Mouse (Mus musculus): ENCODE data around the gene Lpp. TPM values are rescaled to one million over a fixed set of nuclear protein-coding genes. Genes with fewer than 3 reads are reported as not detected.

Lpp gene
- polyA plus RNA-seq, 1 experiment from 2014 or later, result 12.2 TPM

DNA sequence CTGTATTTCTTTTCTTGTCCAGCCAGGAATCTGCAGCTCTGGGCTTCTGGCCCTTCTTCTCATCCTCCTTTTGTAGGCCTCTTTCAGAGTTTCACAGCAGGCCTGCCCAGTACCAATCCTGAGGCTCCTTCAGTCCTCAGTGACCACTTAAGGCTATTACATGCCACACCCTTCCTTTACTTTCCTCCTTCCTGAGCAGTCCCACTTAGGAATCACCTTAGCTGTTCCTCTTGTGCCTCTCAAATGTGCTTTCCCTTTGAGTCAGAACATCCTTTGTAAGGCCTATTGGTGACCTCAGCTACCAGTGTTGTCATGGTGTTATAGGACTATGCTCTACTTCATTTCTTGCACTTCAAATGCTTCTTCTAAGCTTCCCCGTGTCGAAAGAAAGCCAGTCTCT lies 342.4 kb downstream of the Lpp start:
- H3K27me3 ChIP-seq (replicated peaks; ENCODE audit: control insufficient read depth, insufficient read depth, low read length), result no peaks in the 10 kb centered on the region

DNA sequence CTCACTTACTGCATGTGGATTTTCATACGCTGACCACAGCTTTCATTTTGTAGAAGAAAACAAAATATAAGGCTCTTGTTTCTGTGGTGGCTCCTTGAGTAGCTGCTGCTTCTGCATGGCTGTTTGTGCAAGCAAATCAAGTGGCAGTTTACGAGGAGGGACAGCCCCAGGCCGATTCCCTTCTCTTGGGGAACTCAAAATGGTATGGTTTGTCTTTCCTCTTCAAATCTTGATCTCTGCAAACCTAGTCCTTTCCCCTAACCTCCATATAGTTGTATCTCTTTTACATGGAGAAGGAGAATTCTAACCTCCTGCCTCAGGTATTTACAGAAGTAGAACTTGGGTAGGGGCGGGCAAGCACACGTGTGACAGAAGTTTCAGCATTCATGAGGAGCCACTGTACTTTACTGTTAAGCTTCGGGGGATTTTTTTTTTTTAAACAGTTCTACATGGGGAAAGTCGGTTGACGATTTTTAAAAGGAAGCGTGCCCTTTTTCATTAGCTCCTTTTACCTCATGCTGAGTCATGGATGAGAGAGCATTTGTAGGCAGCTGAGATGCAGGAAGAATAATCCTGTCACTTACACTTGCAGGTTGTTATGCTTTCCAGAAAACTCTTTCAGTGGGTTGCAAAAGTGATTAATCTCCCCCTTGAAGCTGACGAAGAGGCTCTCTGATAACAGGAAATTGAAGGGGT lies 344.2 kb downstream of the Lpp start:
- Histone ChIP-seq H3K4me1 (replicated peaks; ENCODE audit: control insufficient read depth, insufficient read depth, low read length) (0 out of 2 replicates have a peak, but pooled peaks cover 3% of the 10 kb centered on the region), H3K4me3 (replicated peaks; ENCODE audit: low read length) (no peak overlapping the region), H3K4me2 (ENCODE audit: low read length) (no peak overlapping the region), H3K36me3 (ENCODE audit: control insufficient read depth, insufficient read depth) (no peaks in the 10 kb centered on the region), H3K9me3 (ENCODE audit: control insufficient read depth, low read length) (no peaks in the 10 kb centered on the region), H3K27ac (ENCODE audit: low read length) (no peak overlapping the region), H3K9ac (replicated peaks; ENCODE audit: low read depth, low read length) (no peak overlapping the region), H3K27me3 (replicated peaks; ENCODE audit: control insufficient read depth, insufficient read depth, low read length) (no peaks in the 10 kb centered on the region)
- WGBS, result 40% methylated on average over 10 of the region's 10 CpGs
- ATAC-seq, result no peak

More for the DNA sequence above, 342.4 kb downstream of the Lpp start:
- WGBS, result 90% methylated on average over 2 of the region's 2 CpGs
- Histone ChIP-seq H3K4me2 (ENCODE audit: low read length) (no peak overlapping the region), H3K4me1 (replicated peaks; ENCODE audit: control insufficient read depth, insufficient read depth, low read length) (0 out of 2 replicates have a peak, but pooled peaks cover 3% of the 10 kb centered on the region), H3K36me3 (ENCODE audit: control insufficient read depth, insufficient read depth) (no peaks in the 10 kb centered on the region), H3K9me3 (ENCODE audit: control insufficient read depth, low read length) (no peaks in the 10 kb centered on the region), H3K4me3 (replicated peaks; ENCODE audit: low read length) (no peak overlapping the region), H3K9ac (replicated peaks; ENCODE audit: low read depth, low read length) (no peak overlapping the region), H3K27ac (ENCODE audit: low read length) (no peak overlapping the region)
- no peak for ATAC-seq

DNA sequence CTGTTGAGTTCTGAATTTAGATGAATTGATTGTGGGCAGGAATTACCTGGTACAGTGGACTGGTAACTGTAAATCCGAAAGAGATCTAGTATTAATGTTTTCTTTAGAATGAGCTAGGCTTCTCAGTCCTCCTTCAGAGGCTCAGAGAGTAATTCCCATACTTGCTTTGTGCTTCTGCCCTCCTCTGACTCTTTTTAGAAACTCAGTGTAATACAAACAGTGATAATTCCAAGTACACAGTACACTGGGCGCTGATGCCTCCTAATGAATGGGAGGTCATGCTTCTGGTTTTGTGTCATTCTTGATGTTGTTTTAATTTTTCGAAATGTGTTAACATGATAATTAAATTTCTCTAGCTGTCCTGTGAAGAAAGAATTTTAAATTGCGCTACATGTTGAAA lies 347.4 kb downstream of the Lpp start:
- no peak overlapping the region for H3K4me2 ChIP-seq (ENCODE audit: low read length)
- no peaks in the 10 kb centered on the region for H3K36me3 ChIP-seq (ENCODE audit: control insufficient read depth, insufficient read depth)
- no peak for ATAC-seq
- WGBS, result 73% methylated on average over 4 of the region's 4 CpGs
- H3K27ac ChIP-seq (ENCODE audit: low read length), result no peak overlapping the region
- no peaks in the 10 kb centered on the region for H3K9me3 ChIP-seq (ENCODE audit: control insufficient read depth, low read length)
- H3K27me3 ChIP-seq (replicated peaks; ENCODE audit: control insufficient read depth, insufficient read depth, low read length), result no peaks in the 10 kb centered on the region
- no peak overlapping the region for H3K4me3 ChIP-seq (replicated peaks; ENCODE audit: low read length)
- no peak overlapping the region for H3K9ac ChIP-seq (replicated peaks; ENCODE audit: low read depth, low read length)
- H3K4me1 ChIP-seq (replicated peaks; ENCODE audit: control insufficient read depth, insufficient read depth, low read length), result 0 out of 2 replicates have a peak, but pooled peaks cover 3% of the 10 kb centered on the region

DNA sequence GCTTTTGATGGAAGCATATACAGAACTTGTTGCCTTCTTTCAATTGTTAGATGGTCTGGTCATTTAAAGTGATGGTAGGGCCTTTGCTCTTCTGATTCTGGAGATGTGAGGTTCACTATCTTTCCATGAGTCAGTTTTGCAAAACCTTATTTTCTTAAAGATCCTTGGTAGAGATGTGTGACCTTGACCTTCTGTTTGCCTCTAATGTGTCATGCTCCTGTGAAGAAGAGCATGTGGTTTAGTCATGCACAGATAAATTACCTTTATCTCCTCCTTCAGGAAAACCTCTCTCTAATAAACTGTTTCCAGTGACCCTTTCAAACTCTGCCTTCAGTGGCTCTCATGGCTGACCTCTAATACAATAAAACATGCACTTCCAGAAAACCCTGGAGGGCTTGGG lies 356.5 kb downstream of the Lpp start:
- Histone ChIP-seq H3K9me3 (ENCODE audit: control insufficient read depth, low read length) (no peaks in the 10 kb centered on the region), H3K27ac (ENCODE audit: low read length) (no peak overlapping the region)
- no peak for ATAC-seq

DNA sequence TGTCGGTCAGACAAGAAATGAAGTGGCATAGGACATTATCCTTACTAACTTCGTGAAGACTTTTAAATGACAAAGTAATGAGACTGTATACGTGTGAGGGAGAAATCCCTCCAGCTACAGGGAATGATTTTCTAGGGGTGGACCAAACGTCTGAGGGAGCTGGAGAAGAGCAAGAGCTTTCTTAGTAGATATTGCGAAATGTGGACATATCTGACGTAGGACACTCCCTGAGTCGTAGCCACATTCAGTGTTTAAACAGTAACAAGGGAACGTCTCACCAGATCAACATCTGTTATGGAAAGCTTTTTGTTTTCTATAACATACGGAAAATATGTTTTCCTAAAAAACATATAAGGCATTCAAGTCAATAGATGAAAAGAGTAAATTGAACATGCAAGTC lies 362.8 kb downstream of the Lpp start:
- H3K4me2 ChIP-seq (ENCODE audit: low read length), result no peak overlapping the region
- H3K4me1 ChIP-seq (replicated peaks; ENCODE audit: control insufficient read depth, insufficient read depth, low read length), result no peaks in the 10 kb centered on the region
- WGBS, result 93% methylated on average over 9 of the region's 9 CpGs
- no peak for ATAC-seq
- no peak overlapping the region for H3K27ac ChIP-seq (ENCODE audit: low read length)
- no peak overlapping the region for H3K4me3 ChIP-seq (replicated peaks; ENCODE audit: low read length)
- H3K27me3 ChIP-seq (replicated peaks; ENCODE audit: control insufficient read depth, insufficient read depth, low read length), result no peaks in the 10 kb centered on the region
- no peaks in the 10 kb centered on the region for H3K9me3 ChIP-seq (ENCODE audit: control insufficient read depth, low read length)
- H3K9ac ChIP-seq (replicated peaks; ENCODE audit: low read depth, low read length), result no peak overlapping the region
- H3K36me3 ChIP-seq (ENCODE audit: control insufficient read depth, insufficient read depth), result no peaks in the 10 kb centered on the region

More for the DNA sequence above, 356.5 kb downstream of the Lpp start:
- Histone ChIP-seq H3K4me1 (replicated peaks; ENCODE audit: control insufficient read depth, insufficient read depth, low read length) (no peaks in the 10 kb centered on the region), H3K4me2 (ENCODE audit: low read length) (no peak overlapping the region), H3K27me3 (replicated peaks; ENCODE audit: control insufficient read depth, insufficient read depth, low read length) (no peaks in the 10 kb centered on the region), H3K36me3 (ENCODE audit: control insufficient read depth, insufficient read depth) (no peaks in the 10 kb centered on the region), H3K4me3 (replicated peaks; ENCODE audit: low read length) (no peak overlapping the region), H3K9ac (replicated peaks; ENCODE audit: low read depth, low read length) (no peak overlapping the region)

DNA sequence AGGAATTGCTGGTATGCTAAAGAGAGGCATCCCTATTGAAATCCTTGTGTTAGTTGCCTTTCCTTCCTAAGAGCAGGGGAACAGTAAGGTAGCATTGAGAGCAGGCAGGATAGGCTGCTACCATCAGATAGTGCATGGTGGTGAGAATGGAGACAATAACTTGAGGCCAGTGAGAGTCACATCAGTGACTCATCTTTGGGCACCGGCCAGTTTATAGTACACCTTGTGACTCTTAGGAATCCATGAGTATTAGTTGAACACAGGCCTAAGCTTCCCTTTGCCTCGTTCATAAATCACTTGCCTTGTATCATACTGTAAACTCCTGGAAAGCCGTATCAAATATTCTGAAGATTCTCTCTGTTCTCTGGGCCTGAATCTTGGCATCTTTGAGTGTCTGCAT lies 372.7 kb downstream of the Lpp start:
- Histone ChIP-seq H3K36me3 (ENCODE audit: control insufficient read depth, insufficient read depth) (no peaks in the 10 kb centered on the region), H3K9ac (replicated peaks; ENCODE audit: low read depth, low read length) (no peak overlapping the region), H3K4me3 (replicated peaks; ENCODE audit: low read length) (no peak overlapping the region), H3K4me2 (ENCODE audit: low read length) (no peak overlapping the region), H3K9me3 (ENCODE audit: control insufficient read depth, low read length) (no peaks in the 10 kb centered on the region), H3K27ac (ENCODE audit: low read length) (no peak overlapping the region), H3K4me1 (replicated peaks; ENCODE audit: control insufficient read depth, insufficient read depth, low read length) (no peaks in the 10 kb centered on the region), H3K27me3 (replicated peaks; ENCODE audit: control insufficient read depth, insufficient read depth, low read length) (no peaks in the 10 kb centered on the region)
- 89% methylated on average over 3 of the region's 3 CpGs for WGBS
- ATAC-seq, result no peak

DNA sequence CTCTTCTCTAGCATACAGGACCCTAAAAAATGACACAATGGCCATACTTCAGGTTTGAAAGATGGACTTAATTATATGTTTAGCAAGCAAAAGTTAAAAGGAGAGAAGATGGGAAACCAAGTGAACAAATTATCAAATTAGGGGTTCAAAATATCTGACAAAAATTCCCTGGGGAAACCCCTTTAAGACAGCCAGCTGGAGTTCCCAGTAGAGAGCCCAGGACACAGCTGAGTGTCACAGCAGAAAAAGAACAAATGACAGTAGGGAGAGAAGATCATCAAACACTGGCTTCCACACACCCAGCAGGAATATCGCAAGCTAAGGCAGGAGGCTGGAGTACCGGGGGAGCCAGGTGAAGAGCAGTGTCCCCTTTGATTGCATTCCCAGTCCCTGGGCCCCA lies 373.3 kb downstream of the Lpp start:
- WGBS, result 96% methylated on average over 2 of the region's 2 CpGs
- Histone ChIP-seq H3K9me3 (ENCODE audit: control insufficient read depth, low read length) (no peaks in the 10 kb centered on the region), H3K27me3 (replicated peaks; ENCODE audit: control insufficient read depth, insufficient read depth, low read length) (no peaks in the 10 kb centered on the region), H3K4me1 (replicated peaks; ENCODE audit: control insufficient read depth, insufficient read depth, low read length) (no peaks in the 10 kb centered on the region), H3K27ac (ENCODE audit: low read length) (no peak overlapping the region), H3K36me3 (ENCODE audit: control insufficient read depth, insufficient read depth) (no peaks in the 10 kb centered on the region), H3K4me3 (replicated peaks; ENCODE audit: low read length) (no peak overlapping the region), H3K9ac (replicated peaks; ENCODE audit: low read depth, low read length) (no peak overlapping the region), H3K4me2 (ENCODE audit: low read length) (no peak overlapping the region)
- no peak for ATAC-seq

DNA sequence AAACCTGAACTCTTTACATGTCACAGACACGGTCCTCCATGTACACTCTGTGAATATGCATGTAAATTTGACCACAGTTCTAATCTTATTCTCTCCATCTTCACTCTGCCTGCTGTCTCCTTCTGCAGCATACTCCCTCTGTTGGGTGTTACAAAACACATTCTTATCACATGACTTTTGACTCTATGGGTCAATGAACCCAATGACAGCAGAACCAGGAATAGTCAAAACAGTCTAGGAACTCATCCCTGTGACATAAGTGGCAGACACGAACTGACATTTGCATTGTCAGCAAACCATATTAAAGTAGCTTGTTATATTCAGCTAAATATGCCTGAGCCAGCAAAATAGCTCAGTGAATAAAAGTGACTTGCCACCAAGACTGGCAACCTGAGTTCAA lies 383.7 kb downstream of the Lpp start:
- ATAC-seq, result no peak
- Histone ChIP-seq H3K4me1 (replicated peaks; ENCODE audit: control insufficient read depth, insufficient read depth, low read length) (no peaks in the 10 kb centered on the region), H3K4me3 (replicated peaks; ENCODE audit: low read length) (no peak overlapping the region), H3K9ac (replicated peaks; ENCODE audit: low read depth, low read length) (no peak overlapping the region), H3K9me3 (ENCODE audit: control insufficient read depth, low read length) (no peaks in the 10 kb centered on the region), H3K36me3 (ENCODE audit: control insufficient read depth, insufficient read depth) (no peaks in the 10 kb centered on the region), H3K4me2 (ENCODE audit: low read length) (no peak overlapping the region), H3K27ac (ENCODE audit: low read length) (no peak overlapping the region), H3K27me3 (replicated peaks; ENCODE audit: control insufficient read depth, insufficient read depth, low read length) (no peaks in the 10 kb centered on the region)
- WGBS, result 91% methylated on average over 2 of the region's 2 CpGs

DNA sequence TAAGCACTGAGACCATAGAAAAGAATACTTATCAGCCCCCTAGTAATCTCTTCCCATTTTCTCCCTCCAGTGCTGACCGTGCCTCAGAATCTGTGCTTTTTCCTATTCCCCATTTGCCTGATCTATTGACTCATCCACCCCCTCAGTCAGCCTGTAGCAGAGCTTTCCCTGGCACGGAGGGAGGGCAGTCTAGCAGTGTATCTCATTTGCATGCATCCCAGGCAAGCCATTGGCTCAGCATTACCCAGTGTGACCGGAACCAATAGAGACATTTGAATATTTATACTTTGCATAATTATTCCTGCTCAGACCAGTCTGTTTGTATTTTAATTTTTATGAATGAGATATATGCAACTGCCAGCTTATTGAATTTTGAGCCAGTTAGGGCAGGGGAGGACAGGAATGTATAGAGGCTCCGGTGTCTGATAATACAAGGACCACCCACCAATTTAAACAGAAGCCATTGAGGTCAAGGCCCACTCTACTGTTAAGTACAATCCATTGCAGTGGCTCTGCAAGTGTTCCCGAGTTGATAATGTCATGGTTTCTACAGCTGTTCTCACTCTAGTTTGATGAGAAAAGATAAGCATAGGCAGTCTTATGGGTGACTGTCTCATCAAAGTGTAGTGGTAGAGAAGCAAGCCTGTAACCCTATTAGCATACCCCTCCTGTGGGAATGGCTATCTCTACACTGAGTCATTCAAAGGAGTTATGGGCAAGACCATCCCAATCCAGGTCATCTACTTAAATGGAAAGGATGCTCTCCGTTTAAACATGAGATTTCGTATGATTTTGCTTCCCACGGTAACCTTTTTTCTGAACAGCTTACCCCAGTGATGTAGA lies 385.3 kb downstream of the Lpp start:
- H3K27ac ChIP-seq (ENCODE audit: low read length), result no peak overlapping the region
- no peak overlapping the region for H3K9ac ChIP-seq (replicated peaks; ENCODE audit: low read depth, low read length)
- no peaks in the 10 kb centered on the region for H3K9me3 ChIP-seq (ENCODE audit: control insufficient read depth, low read length)
- no peaks in the 10 kb centered on the region for H3K27me3 ChIP-seq (replicated peaks; ENCODE audit: control insufficient read depth, insufficient read depth, low read length)
- no peak overlapping the region for H3K4me2 ChIP-seq (ENCODE audit: low read length)
- no peaks in the 10 kb centered on the region for H3K36me3 ChIP-seq (ENCODE audit: control insufficient read depth, insufficient read depth)
- no peaks in the 10 kb centered on the region for H3K4me1 ChIP-seq (replicated peaks; ENCODE audit: control insufficient read depth, insufficient read depth, low read length)
- H3K4me3 ChIP-seq (replicated peaks; ENCODE audit: low read length), result no peak overlapping the region
- peak; percentile 96 for ATAC-seq
- WGBS, result 65% methylated on average over 8 of the region's 8 CpGs
